Mouse (Mus musculus): ENCODE results near the gene R3hdml.
"Not testable (repeated sequence)": the region's sequence is repeated elsewhere in the genome, so short reads cannot be mapped to it uniquely, and the experiment has no call there.

R3hdml gene

DNA sequence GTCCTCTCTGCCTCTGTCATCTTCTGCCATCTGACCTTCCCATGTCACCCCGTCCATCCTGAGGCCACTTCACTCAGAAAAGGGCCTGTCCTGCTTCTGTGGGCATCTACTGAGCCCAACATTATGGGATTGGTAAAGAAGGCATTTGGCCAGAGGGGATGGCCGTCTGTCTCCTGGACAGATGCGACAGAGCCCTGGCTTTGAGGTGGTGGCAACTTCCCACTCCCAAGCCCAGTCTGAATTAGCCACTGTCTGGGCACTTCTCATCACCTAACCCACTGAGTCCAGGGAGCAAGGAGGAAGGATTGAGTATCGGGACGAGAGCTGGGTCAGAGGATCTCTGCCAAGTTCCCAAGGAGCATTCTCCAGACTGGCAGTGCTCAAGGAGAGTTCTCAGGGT, at the start of gene R3hdml:
TSS of gene R3hdml (plus strand) at position 301 of the 400 bp plus-strand sequence.
- no peak for DNase-seq

DNA sequence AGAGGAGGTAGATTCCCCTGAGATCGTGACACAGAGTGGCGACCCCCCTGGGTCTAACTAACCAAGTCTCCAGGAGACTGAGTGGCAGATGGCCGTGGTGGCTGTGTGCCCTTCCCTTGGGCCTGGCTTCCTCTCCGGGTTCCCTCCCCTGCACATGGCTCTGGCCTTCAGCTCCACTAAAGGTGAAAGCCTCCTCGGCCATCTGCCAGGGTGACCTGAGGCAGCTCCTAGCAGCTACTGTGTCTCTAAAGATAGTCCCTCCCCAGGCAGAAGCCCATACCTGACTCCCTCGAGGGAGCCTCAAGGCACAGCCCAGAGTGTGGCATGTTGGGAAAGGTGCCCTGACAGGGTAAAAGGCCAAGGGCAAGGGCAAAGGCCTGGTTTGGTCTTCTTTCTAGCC, 48.6 kb upstream of the R3hdml start:
- DNase-seq = no peak

DNA sequence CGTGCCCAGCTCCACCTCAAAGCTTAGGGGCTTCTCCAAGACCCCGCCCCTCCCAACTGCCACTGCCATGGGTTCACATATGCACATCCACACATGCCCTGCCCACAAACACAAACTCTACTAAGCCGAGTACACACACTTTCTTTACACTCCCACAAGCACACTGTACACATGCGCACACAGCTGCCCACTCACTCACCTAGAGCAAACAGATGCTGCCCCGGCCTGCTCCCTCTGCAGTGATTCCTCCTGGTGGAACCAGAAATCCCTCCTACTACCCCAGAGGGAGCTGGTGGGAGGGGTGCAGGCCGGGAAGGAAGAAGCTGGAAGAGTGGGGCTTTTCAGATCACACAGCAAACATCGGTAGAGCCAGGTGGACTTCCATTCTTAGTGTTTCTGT, 48.1 kb upstream of the R3hdml start:
- no peak for DNase-seq

DNA sequence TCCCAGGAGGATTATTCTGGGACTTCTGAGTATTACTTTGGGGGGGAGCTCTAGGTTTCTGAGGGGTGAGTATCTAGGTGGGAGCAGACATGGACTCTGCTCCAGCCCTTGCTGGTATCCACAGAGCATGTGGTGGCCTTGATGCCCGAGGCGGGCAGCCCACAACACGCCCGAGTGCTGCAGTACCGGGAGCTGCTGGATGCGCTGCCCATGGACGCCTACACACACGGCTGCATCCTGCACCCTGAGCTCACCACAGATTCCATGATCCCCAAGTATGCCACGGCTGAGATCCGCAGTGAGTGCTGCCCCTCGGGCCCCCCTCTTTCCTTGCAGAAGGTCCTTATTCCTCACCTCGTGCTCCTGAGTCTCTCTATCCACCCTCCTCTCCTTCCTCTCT, 44.7 kb upstream of the R3hdml start:
- no peak for DNase-seq

DNA sequence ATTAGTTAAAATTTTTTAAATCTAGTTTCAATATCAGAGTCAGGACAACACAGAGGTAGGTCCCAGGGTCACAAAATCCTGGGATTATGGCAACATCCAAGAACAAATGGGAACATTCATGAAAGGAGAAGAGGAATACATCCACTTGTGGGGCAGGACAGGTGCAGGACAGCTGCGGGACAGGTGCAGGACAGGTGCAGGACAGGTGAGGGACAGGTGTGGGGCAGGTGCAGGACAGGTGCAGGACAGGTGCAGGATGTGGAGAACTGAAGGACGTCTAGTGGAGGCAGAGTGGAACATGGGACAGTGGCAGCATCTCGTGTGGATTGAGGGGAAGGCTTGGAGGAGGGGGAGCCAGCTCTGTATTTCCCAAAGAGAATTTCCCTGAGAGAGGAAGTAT, 42.8 kb upstream of the R3hdml start:
- DNase-seq = no peak

DNA sequence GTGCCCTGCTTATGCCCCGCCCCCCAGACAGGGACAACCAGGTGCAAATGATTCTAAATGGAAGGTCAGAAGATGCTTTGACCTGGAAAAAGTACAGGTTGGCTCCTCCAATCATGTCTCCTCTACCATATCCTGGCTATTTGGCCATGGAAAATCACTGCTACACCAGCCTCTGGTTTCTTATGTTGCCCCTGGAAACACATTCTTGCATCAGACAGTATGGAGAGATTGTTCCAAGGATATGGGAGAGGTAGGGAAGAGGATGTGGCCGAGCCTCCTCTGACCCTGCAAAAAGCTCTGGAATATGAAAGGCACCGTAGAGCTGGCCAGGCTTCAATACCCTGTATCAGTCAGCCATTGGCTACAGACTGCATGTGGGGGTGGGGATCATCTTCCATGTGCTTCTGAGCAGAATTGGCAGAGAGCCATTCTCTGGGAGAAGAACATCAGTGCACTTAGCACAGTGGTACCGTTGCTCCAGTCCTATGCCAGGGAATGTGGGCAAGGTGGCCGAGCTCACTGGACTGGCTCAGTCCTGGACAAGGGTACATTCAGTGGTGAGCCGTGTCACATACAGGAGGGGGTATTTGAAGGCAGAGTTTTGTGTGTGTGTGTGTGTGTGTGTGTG, 41.3 kb upstream of the R3hdml start:
- no peak for DNase-seq

DNA sequence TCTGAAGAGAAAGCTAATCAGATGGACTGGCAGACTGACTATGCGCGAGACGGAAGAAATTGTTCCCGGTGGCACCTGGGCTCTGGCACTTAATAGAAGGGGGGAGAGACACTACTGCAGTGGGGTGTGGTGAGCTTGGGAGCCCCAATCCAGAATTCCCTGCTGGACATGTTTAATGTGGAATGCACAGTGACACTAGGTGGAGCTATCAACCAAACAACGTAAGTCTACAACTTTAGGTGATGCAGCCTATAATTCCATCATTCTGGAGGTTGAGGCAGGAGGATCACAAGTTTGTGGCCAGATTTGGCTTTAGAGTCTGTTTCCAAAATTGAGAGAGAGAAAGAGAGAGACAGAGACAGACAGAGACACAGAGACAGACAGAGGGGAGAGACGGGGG, 39.4 kb upstream of the R3hdml start:
- DNase-seq = no peak

DNA sequence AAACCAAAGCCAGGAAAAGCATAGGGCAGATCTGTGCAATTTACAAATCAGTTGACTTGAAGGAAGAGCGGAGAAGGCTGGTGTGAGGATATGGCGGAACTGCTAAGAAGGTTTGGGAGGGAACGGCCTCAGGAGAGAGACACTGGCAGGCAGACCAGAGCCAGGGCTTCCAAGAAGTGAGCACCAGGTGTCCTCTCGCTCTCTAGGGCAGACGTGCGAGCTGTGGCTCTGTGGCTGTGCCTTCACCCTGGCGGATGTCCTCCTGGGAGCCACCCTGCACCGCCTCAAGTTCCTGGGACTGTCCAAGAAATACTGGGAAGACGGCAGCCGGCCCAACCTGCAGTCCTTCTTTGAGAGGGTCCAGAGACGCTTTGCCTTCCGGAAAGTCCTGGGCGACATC, 38.7 kb upstream of the R3hdml start:
- no peak for DNase-seq

DNA sequence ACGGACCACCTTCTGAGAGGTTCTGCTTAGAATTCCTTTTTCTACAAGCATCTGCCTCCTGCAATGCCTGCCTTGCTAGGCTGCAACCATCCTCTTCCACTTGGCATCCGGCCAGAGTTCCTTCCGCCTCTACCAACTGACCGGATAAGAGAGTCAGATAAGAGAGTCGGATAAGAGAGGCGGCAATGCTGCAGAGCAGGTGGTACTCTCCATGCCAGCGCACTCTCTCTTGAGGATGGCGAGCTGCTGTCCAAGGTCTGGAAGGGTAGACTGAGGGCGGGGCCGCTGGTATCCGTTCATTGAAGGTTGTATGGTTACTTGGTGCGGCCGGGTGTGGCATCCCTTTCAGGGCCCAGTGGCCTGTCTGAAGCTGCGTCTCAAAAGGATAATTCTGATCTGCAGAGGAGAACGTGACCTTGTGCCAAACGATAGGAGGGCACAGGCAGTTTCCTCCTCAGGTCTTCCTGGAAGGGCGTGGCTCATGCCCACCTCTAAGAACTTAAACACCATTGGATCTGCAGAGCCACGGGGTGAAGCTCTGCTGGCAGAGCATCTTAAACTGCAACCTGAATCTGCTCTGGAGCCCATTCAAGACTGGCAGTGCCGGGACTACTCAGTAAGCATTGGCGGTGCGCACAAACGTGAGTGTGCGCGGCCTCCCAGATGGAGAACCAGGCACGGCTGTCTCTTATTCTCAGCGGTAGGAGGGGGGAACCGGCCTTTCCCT, 33.4 kb upstream of the R3hdml start:
- no peak for DNase-seq

DNA sequence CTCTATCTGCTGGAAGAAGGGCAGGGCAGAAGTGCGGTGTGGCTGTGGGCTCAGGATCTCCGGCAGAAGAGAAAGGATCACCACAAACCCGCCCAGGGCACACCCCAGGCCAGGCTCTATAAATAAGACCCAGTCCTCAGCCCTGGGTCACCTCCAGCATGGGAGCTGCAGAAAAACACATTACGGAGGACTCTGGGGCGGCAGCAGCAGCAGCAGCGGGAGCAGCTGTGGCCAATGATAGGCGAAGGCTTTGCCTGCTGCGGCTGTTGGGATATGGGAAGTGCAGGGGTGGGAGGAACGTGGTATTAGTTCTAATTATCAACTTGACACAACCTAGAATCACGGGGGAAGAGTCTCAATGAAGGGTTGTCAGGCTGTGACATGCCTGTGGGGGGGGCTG, 32.7 kb upstream of the R3hdml start:
- DNase-seq = no peak

DNA sequence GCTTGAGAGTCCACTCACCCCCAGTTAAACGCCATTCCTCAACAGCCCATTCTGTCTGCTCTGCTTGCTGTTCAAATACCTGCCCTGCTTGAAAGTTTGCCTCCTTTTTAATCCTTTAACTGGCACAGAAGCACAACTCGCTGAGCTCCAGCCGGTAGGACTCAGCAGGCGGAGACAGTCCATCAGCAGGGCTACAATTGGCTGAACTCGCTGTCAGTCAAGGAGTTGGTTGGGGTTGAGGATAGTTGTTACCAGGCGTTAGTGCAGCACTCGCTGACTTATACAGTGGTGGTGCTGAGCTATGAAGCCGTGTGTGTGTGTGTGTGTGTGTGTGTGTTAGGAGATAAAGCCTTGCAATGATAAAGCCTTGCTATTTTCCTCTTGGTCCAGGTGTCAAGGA, 31.5 kb upstream of the R3hdml start:
- DNase-seq = no peak

DNA sequence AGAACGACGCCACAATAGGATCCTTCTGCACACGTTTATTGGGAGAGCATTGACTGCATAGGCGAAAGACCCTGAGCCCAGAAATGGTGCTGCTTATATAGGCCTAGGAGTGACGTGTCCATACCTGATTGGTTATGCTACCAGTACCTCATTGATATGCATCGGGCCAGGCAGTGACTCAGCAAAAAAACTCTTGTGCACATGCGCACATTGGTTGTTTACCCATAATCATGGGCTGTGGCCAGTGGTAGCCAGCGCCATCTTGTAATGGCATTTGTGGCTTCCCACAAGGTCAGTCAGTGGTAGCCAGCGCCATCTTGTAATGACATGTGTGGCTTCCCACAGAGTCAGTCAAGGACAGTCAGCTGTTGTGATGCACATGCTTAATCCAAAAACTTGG, 30.8 kb upstream of the R3hdml start:
- not testable (repeated sequence) for DNase-seq

DNA sequence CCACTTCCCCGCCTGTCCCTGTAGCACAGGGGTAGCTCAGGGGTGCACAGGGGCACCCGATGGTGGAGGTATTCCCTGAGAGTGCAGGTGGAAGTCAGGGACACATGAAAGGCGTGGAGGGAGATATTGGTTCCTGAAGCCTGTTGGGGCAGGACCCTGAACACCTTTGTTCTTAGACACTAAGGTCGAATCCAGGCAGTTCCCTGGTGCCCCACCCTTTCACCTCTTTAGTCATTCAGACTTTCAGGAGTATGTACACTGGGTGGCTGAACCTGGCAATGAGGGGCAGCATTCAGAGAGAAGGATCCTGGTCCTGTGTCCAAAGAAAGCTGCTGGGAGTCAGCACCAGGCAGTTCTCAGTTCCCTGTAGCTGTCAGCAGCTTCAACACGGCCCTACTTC, 29.7 kb upstream of the R3hdml start:
- DNase-seq = no peak

DNA sequence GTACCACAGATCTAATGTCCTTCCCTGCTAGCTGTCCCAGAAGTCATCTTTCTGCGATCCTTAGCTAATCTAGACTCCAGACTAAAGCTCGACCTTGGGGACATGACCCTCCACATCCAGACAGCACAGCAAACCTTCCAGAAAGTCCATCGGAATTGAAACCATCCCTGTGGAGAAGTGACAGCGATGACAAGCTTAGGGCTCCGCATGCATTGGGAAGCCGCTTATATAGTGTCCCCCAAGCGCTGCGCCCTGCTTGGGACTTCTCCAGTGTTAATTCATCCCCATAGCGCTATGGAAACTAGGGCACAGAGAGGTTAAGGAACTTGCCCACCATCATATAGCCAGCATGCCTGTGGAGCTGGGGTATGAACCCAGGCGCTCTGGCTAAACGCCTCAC, 29.3 kb upstream of the R3hdml start:
- DNase-seq = no peak

DNA sequence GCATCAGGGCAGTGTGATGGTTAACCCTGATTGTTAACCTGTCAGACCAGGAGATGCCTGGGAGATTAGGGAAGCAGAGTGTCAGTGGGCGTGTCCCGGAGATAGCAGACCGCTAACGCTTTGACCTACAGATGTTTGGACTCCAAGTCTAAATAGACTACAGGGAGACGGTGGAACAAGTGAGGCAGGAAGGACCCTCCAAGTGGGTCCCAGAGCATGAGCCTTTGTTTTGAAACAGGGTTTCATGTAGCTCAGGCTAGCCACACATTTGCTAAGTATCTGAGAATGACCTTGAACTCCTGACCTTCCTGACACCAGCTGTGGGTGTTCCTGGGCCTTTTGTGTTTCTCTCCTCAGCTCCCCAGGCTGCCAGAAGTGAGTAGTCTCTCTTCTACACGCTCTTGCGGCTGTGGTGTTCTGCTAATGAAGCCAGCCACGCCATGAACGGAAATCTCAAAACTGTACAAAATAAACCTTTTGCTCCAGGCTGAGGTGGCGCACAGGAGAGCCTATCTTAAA, 28.8 kb upstream of the R3hdml start:
- DNase-seq = no peak

DNA sequence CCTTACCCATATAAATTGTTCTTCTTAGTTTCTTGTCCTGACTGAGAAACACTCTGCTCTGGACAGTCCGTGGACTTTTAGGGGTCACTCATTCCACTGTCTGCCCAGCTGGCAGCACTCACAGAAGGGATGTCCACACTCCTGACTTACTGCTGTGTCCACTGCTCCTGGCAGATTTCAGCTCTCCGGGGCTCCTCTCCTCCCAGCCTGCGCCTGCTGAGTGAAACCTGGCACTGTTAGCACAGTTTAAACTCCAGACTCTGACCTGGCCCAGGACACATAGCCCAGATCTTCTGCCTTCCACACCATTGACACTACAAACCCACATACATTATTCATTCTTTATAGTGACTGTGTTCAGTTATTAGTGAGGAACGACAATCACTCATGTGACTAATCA, 28.1 kb upstream of the R3hdml start:
- no peak for DNase-seq

DNA sequence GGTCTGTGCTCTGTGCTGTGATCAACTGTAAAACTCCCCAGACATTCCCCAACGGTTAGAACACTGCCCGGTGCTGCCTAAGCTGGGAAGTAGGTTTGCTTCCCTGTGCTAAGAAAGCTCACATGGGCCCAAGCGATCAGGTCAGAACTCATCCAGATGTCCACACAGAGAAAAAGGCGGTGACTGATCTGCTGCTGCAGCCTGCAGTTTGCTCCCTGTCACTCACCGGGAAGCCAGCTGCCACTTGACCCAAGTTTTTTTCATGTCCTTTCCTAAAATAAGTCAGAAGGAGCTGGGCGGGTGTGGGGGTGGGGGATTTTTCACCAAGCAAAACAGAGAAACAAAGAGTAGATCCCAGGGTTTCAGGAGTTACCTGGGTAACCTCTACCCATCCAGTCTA, 27.6 kb upstream of the R3hdml start:
- DNase-seq = no peak

DNA sequence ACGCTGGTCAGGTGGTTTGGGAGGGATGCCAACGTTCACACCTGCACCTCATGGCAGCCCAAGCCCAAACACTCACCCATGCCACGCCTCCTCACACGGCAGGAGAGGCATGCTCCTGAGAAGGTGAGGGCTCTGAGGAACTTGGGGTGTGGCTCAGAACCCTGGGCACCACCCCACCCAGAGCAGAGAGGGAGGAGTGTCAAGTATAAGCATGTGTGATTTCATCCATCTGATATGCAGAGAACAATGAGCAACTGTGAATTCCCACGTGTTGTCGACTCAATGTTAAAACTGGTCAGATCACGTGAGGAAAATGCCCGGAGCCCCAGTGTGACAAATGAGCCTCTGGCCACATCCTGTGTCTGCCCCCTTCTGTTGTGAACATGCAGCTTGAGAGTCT, 25.3 kb upstream of the R3hdml start:
- DNase-seq = no peak

DNA sequence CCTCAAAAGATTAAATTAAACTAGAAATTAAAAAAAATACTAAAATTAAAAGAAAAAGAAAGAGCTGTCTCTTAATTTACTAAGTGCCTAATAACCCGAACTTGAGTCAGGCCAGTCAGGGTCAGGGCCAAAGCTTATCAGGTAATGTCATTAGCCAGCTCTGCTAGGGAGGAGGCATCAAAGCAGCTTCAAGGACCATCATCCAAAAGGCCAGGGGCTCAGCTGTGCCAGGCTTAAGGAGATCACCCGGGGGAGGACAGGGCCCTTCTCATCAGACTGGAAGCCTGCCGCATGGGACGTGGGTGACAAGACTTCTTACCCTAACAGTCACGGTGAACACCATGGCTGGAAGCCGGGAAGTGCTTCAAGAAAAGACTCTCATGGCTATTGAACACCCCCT, 24.5 kb upstream of the R3hdml start:
- no peak for DNase-seq

DNA sequence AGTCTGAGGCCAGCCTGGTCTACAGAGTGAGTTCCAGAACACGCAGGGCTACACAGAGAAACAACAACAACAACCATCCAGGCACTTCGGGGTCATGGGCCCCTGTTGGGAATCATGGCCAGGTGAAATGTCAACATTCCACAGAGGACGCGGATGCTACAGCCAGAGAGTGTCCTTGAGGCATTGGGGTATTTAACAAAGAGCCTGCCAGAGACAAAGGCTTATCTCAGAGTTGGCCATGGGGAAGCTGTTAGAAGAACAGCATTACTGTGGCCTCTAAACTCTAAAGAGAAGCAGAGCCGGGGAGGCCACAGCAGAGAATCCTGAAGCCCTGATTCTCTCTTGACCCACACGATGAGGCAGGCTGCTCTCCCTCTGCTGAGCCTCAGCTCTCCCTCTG, 23.3 kb upstream of the R3hdml start:
- no peak for DNase-seq

DNA sequence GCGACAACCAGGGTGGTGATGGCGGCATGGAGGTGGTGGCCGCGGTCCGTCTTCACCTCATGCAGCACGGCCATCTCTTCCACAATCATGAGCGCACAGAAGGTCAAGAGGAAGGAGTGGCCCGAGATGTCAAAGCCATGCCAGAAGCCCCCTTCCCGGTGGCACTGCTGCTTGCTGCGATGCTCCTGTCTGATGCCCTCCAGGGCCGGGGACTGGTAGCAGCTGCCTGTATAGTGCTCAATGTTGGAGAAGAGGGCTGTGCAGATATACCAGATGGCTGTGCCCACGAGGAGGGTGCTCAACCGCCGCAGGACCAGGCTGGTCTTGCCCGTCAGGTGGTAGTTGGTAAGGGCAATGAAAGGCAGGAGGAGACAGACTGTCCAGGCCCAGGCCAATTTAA, 22.4 kb upstream of the R3hdml start:
- no peak for DNase-seq

DNA sequence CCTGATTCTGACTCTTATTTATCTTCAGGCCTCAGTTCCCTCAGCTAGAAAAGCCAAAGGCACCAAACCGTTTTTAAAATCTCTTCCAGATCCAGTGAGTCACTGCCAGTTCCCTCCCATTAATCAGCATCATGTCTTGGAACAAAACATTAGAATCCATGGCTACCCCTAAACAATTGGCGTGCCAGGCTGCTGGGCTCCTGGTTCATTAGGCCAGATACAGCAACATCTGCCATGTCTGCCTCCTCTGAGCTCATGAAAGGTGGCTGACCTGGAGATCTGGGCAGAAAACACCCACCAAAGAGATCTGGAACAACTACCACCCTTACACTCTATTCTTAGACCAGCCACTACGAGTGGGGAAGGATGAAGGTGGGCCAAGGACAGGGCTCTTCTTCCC, 21.0 kb upstream of the R3hdml start:
- no peak for DNase-seq

DNA sequence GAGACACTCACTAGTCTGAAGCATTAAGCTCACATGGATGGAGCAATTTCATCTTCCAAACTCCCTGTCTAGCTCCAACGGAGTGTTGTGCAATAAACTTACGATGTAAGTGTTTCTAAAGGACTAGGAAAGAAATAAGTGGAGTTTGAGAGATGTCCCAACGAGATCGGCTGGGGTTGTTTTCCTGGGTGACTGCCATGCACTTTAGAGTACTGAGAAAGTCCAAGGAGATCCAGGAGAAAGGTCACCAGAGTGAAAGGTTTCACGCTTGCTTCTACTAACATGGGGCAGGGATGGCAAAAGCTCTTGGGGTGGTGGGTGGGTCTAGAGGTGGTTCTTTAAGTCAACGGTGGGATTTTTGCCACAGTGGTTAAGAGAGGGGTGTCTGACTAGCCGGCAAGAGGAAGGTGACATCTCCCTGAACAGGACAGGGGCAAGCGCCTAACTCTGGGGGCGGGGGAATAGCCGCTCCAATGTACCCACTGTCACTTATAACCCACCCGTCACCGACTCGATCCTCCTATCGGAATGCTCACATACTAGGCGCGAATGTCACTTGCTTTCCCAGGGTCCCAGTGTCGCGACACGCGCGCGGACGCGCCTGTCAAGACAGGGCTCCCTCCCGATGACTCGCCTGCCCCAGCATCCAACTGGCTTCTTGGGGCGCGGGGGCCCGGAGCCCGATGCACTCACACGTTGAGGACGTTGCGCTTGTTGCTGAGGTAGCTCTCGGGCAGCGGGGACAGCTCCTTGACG, 20.2 kb upstream of the R3hdml start:
- peak; percentile 39 for DNase-seq

DNA sequence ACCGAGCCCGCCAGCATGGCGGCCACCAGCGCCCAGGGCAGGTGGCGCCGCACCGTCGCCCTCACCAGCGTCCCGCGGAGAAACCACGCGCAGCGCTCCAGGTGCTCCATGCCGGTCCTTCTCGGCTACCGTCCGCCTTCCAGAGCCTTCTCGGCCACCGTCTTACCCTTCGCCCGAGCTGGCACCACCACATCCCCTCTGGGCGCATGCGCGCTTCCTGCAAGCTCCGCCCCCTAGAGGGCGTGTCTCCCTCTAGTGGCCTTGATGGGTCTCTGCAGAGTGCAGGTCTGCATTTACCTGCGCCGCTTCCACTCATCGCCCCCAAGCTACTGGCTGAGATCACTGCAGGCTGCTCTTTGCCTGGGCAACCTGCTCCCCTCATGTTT, 19.7 kb upstream of the R3hdml start, which contains the start of gene Fitm2:
TSS of gene Fitm2 (minus strand) at position 164 of the 386 bp plus-strand sequence.
- peak; percentile 97 for DNase-seq

All from kidney, postnatal 14 days (tissue).